Mouse (Mus musculus): ENCODE data around the gene Gm10964. TPM values are rescaled to one million over a fixed set of nuclear protein-coding genes. Genes with fewer than 3 reads are reported as not detected.

Gm10964 gene
- polyA plus RNA-seq, 1 experiment from 2014 or later: not detected

DNA sequence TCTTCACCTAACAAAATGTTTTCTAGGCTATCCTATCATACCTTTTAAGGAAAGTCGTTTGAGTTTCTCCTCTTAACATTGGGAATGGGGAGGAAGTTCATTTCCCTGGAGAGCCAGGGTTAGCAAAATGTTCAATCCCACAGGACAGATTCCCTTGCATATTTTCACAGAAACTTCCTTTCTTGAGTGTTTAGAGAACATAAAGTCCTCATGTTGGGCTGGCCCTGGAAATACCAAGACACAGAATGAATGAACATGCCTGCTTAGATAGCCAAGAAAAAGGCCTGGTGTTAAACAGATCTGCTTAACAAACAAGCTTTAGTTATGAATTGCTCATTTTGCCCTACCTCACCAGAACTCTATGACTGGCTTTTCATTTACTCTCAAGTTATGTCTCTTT is 53.4 kb downstream of the Gm10964 start:
- WGBS: 83% methylated on average over 1 of the region's 1 CpGs
- Histone ChIP-seq H3K27me3 (ENCODE audit: control insufficient read depth, insufficient read depth, low read depth, low read length) (no peaks in the 10 kb centered on the region), H3K4me1 (ENCODE audit: control insufficient read depth, insufficient read depth, low read length) (peaks cover 19% of the 10 kb centered on the region), H3K9ac (ENCODE audit: low read depth, low read length) (no peak overlapping the region), H3K9me3 (replicated peaks; ENCODE audit: control insufficient read depth, low read length, poor library complexity, severe bottlenecking) (no peaks in the 10 kb centered on the region), H3K4me2 (ENCODE audit: low read length) (no peak overlapping the region), H3K4me3 (ENCODE audit: low read depth, low read length) (no peak overlapping the region), H3K36me3 (ENCODE audit: control insufficient read depth, insufficient read depth, low read length) (no peaks in the 10 kb centered on the region), H3K27ac (ENCODE audit: low read length) (no peak overlapping the region)
- ATAC-seq: no peak

Other genes with a start within 250 kb of the Gm10964 start
- 14.7 and 14.8 TPM in 2 replicates for gene Syt6, start 164.1 kb upstream of the Gm10964 start, polyA plus RNA-seq (2015; fragmentation: Nextera tagmentation; extraction: Ambion mirVana)
- 0.11 and 0.29 TPM in 2 replicates for gene Atg4a-ps, start 93.3 kb upstream of the Gm10964 start, polyA plus RNA-seq (2015; fragmentation: Nextera tagmentation; extraction: Ambion mirVana)
- 4.6 and 5.3 TPM in 2 replicates for gene Olfml3, start 1.4 kb upstream of the Gm10964 start, polyA plus RNA-seq (2015; fragmentation: Nextera tagmentation; extraction: Ambion mirVana)
- 11.1 and 11.5 TPM in 2 replicates for gene Hipk1, start 52.2 kb downstream of the Gm10964 start, polyA plus RNA-seq (2015; fragmentation: Nextera tagmentation; extraction: Ambion mirVana)
- 20.3 and 22.0 TPM in 2 replicates for gene Dclre1b, start 70.1 kb downstream of the Gm10964 start, polyA plus RNA-seq (2015; fragmentation: Nextera tagmentation; extraction: Ambion mirVana)
- 20.5 and 22.8 TPM in 2 replicates for gene Ap4b1, start 70.2 kb downstream of the Gm10964 start, polyA plus RNA-seq (2015; fragmentation: Nextera tagmentation; extraction: Ambion mirVana)
- gene Gm43064, start 70.2 kb downstream of the Gm10964 start, polyA plus RNA-seq (2015; fragmentation: Nextera tagmentation; extraction: Ambion mirVana): 0.15 and 0.65 TPM in 2 replicates
- gene Bcl2l15, start 93.2 kb downstream of the Gm10964 start, polyA plus RNA-seq (2015; fragmentation: Nextera tagmentation; extraction: Ambion mirVana): 0.31 and 0.36 TPM in 2 replicates
- gene Ptpn22, start 120.4 kb downstream of the Gm10964 start, polyA plus RNA-seq (2015; fragmentation: Nextera tagmentation; extraction: Ambion mirVana): 0.39 and 0.62 TPM in 2 replicates
- gene Rsbn1, start 174.8 kb downstream of the Gm10964 start, polyA plus RNA-seq (2015; fragmentation: Nextera tagmentation; extraction: Ambion mirVana): 22.3 and 22.8 TPM in 2 replicates
- 21.2 and 21.9 TPM in 2 replicates for gene Phtf1, start 228.7 kb downstream of the Gm10964 start, polyA plus RNA-seq (2015; fragmentation: Nextera tagmentation; extraction: Ambion mirVana)

Measured in midbrain, embryonic 16.5 days (tissue).